Mouse (Mus musculus): ENCODE data around the gene Tubb2a.

DNA sequence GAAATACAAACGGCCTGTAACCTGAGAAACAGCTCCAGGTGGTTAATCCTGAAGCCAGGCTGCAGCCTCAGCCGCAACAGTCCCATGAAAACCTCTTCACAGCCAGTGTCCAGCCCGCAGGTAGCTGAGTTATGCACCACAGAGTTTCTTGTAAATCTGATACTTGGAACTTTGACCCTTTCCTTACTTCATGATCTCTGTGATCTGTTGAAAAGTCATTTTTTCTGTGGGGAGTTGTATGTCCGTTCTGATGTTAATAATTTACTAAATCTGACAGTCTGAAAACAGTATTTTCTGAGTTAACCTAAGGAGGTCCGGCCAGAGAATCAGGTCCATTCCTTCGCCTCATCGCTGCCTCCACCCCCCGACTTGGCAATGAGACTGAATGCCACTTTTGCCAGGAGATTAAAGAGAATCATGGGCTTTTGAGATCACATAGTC is 38.9 kb downstream of the Tubb2a start:
- 0 out of 2 replicates have a peak, but pooled peaks have one; percentile 41 for TF ChIP-seq POLR2A (IDR thresholded peaks at IDR 0.05; ENCODE audit: extremely low read depth, insufficient read depth, low read length)
- TF ChIP-seq CTCF (IDR thresholded peaks at IDR 0.05; ENCODE audit: low read depth, low read length), result no peak

Measured in liver, adult 2 months (tissue).